Mouse (Mus musculus) urinary bladder, adult 2 months (tissue): Measurements from ENCODE around the gene Pitpnm1. TPM values are rescaled to one million over a fixed set of nuclear protein-coding genes. Genes with fewer than 3 reads are reported as not detected.

ENCODE experiments used
- DNase-seq: peaks from one replicate; pipeline ENCODE4 v3.0.0; 2022; ENCODE audit warnings: low spot score
- polyA plus RNA-seq: library from polyadenylated mRNA; depleted of rRNA; stranded (reverse); fragments of >200 nt; gene quantifications from 2 replicates; pipeline ENCODE4 v1.2.3, GENCODE M21; 2012; rRNA removed

The Pitpnm1 gene
- polyA plus RNA-seq, 1 experiment: 45.2 TPM

GRCm38 (mm10) chr19:4155223-4156072, 55.6 kb downstream of the Pitpnm1 start:
- DNase-seq: no peak

GRCm38 (mm10) chr19:4156073-4156579, 56.3 kb downstream of the Pitpnm1 start:
- DNase-seq: no peak

GRCm38 (mm10) chr19:4156771-4157170, 57.0 kb downstream of the Pitpnm1 start:
- no peak for DNase-seq

- no peak for DNase-seq
These were observed 59.3 kb downstream of the Pitpnm1 start for GRCm38 (mm10) chr19:4159049-4159448.

- peak; percentile 94 for DNase-seq
These were observed 63.1 kb downstream of the Pitpnm1 start, which contains the start of gene Rps6kb2 for GRCm38 (mm10) chr19:4162646-4163542. Gene Rps6kb2 (minus strand): TSS chr19:4163354.

- DNase-seq: no peak
These were observed 63.7 kb downstream of the Pitpnm1 start for GRCm38 (mm10) chr19:4163543-4163887.

Other genes with a start within 250 kb of the Pitpnm1 start
- 49.2 and 63.0 TPM in 2 replicates for gene Chka, start 248.2 kb upstream of the Pitpnm1 start, polyA plus RNA-seq
- 88.3 and 112 TPM in 2 replicates for gene Tcirg1, start 192.9 kb upstream of the Pitpnm1 start, polyA plus RNA-seq
- 223 and 242 TPM in 2 replicates for gene Ndufs8, start 187.2 kb upstream of the Pitpnm1 start, polyA plus RNA-seq
- 6.8 TPM in 2 replicates for gene Aldh3b1, start 170.2 kb upstream of the Pitpnm1 start, polyA plus RNA-seq
- gene Unc93b1, start 164.8 kb upstream of the Pitpnm1 start, polyA plus RNA-seq: 85.1 and 99.6 TPM in 2 replicates
- 0.73 and 0.78 TPM in 2 replicates for gene Aldh3b3, start 141.4 kb upstream of the Pitpnm1 start, polyA plus RNA-seq
- gene Aldh3b2, start 127.7 kb upstream of the Pitpnm1 start, polyA plus RNA-seq: 108 and 135 TPM in 2 replicates
- gene Acy3, start 113.4 kb upstream of the Pitpnm1 start, polyA plus RNA-seq: 13.0 and 15.0 TPM in 2 replicates
- 0.03 TPM in 1 of 2 replicates, not detected in the other for gene Tbx10, start 107.2 kb upstream of the Pitpnm1 start, polyA plus RNA-seq
- gene Nudt8, start 99.4 kb upstream of the Pitpnm1 start, polyA plus RNA-seq: 5.1 and 7.5 TPM in 2 replicates
- 3.2 and 3.6 TPM in 2 replicates for gene Gm49405, start 99.4 kb upstream of the Pitpnm1 start, polyA plus RNA-seq
- gene Doc2g, start 96.7 kb upstream of the Pitpnm1 start, polyA plus RNA-seq: 9.9 and 11.1 TPM in 2 replicates
- 157 and 167 TPM in 2 replicates for gene Ndufv1, start 87.2 kb upstream of the Pitpnm1 start, polyA plus RNA-seq
- gene Gstp1, start 62.0 kb upstream of the Pitpnm1 start, polyA plus RNA-seq: 582 and 591 TPM in 2 replicates
- 69.1 and 69.5 TPM in 2 replicates for gene Gstp2, start 54.0 kb upstream of the Pitpnm1 start, polyA plus RNA-seq
- 5.5 and 7.1 TPM in 2 replicates for gene Gstp3, start 40.4 kb upstream of the Pitpnm1 start, polyA plus RNA-seq
- gene Cabp2, start 18.4 kb upstream of the Pitpnm1 start, polyA plus RNA-seq: not detected in 2 replicates
- gene Cdk2ap2, start 2.8 kb upstream of the Pitpnm1 start, polyA plus RNA-seq: 74.4 and 89.6 TPM in 2 replicates
- gene Aip, start 25.9 kb downstream of the Pitpnm1 start, polyA plus RNA-seq: 154 and 160 TPM in 2 replicates
- gene Gpr152, start 39.8 kb downstream of the Pitpnm1 start, polyA plus RNA-seq: 0.04 and 0.10 TPM in 2 replicates
- 0.30 and 0.31 TPM in 2 replicates for gene Cabp4, start 44.0 kb downstream of the Pitpnm1 start, polyA plus RNA-seq
- gene Coro1b, start 48.6 kb downstream of the Pitpnm1 start, polyA plus RNA-seq: 243 and 277 TPM in 2 replicates
- 4.2 and 4.4 TPM in 2 replicates for gene Ptprcap, start 53.6 kb downstream of the Pitpnm1 start, polyA plus RNA-seq
- 42.6 and 51.9 TPM in 2 replicates for gene Rps6kb2, start 63.4 kb downstream of the Pitpnm1 start, polyA plus RNA-seq
- gene Carns1, start 75.5 kb downstream of the Pitpnm1 start, polyA plus RNA-seq: 18.7 and 21.7 TPM in 2 replicates
- gene Tbc1d10c, start 91.3 kb downstream of the Pitpnm1 start, polyA plus RNA-seq: 2.9 and 3.9 TPM in 2 replicates
- 257 and 304 TPM in 2 replicates for gene Ppp1ca, start 92.1 kb downstream of the Pitpnm1 start, polyA plus RNA-seq
- 19.2 and 23.2 TPM in 2 replicates for gene Rad9a, start 101.7 kb downstream of the Pitpnm1 start, polyA plus RNA-seq
- gene Clcf1, start 114.2 kb downstream of the Pitpnm1 start, polyA plus RNA-seq: 10.8 and 13.1 TPM in 2 replicates
- not detected in 2 replicates for gene AC109138.7, start 114.4 kb downstream of the Pitpnm1 start, polyA plus RNA-seq
- gene Pold4, start 131.9 kb downstream of the Pitpnm1 start, polyA plus RNA-seq: 76.4 and 82.1 TPM in 2 replicates
- 83.3 and 90.8 TPM in 2 replicates for gene Ssh3, start 169.2 kb downstream of the Pitpnm1 start, polyA plus RNA-seq
- gene Ankrd13d, start 183.1 kb downstream of the Pitpnm1 start, polyA plus RNA-seq: 13.6 and 18.6 TPM in 2 replicates
- gene Grk2, start 206.2 kb downstream of the Pitpnm1 start, polyA plus RNA-seq: 69.4 and 74.6 TPM in 2 replicates